Mouse (Mus musculus) 3T3-L1 (cell line): Measurements from ENCODE around the gene Ak8.

Experiments used
- DNase-seq: peaks from one replicate; pipeline ENCODE4 v3.0.0-alpha.2; 2015; ENCODE audit warnings: low read depth, low spot score

Ak8 gene

DNA sequence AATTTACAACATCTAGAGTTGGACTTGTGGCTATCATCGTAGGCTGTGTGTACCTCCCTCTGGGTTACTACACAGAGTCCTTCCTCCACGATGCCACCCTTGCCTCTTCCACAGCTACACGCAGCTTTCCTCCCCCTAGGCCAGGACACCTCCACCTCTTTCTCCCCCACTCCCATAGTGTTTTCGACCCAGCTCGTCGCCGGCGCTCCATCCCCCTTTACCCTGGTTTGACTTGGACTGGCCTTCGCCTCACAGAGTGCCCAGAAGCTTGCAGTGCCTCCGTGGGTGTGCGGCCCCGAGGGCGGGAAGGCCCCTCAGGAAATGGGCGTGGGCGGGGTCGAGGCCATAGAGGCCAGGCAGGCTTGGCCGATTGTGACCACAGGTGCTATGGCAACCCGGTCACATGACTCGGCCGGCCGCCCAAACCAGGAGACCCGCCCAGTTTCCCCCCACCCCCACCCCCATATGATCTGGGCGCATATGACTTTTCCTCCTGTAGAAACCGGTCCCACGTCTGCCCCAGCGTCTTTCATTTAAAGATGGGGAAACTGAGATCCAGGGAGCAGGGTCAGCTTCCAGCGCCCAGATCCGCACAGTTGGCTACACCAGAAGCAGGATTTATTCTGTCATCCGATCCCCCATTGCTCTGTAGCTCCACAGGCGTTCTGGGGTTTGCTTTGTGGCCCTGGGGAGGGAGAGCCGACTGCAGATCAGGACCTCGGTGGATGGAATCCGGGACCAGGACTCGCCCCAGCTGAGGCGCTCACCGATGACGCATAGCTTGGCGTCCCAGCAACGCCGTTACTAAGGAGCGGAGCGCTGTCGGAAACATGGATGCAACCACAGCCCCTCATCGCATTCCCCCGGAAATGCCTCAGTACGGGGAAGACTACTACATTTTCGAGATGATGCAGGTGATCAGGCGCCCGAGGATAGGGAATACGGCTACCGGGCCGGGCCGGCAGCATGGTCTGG lies at the start of gene Ak8, which contains the start of gene Spaca9:
Ak8 (plus strand) TSS at position 804 of the 975 bp plus-strand sequence.
Spaca9 (minus strand) TSS at position 367 of the 975 bp plus-strand sequence.
- DNase-seq = peak; percentile 83

DNA sequence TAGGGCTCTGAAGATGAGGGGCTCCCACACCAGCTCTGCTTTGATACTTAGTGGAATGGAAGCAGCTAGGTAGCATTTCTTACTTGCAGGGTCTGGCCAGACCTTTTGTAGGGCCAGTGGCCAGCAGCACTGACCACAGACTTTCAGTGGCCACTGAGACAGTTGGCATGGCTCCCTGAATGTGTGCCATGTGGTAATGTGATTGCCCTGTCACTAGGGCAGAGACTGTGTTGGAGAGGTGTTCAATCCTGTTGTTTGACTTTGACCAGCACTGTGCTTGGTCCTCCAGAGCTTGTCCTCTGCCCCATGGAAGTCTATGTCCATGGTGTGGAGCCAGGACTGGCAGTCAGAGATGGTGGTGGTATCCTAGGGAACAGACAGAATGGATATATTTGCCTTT lies 49.4 kb upstream of the Ak8 start:
- peak; percentile 31 for DNase-seq

DNA sequence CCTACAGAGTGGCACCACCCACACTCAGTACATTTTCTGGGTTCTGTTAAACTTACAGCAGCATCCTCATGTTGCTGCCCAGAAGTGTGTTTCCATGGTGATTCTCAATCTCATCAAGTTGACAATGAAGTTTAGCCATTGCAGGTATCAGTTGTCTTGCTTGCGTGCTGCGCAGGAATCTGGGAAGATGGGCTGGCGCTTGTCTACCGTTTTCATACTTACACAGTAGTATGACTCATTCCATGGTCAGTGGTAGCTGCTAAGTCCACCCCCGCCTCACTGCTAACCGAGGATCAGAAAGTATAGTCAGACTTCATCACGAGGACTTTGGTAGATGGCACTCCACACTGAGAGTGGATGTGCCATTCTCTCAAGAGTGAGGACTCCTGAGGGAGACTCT lies 46.6 kb upstream of the Ak8 start:
- DNase-seq = no peak

DNA sequence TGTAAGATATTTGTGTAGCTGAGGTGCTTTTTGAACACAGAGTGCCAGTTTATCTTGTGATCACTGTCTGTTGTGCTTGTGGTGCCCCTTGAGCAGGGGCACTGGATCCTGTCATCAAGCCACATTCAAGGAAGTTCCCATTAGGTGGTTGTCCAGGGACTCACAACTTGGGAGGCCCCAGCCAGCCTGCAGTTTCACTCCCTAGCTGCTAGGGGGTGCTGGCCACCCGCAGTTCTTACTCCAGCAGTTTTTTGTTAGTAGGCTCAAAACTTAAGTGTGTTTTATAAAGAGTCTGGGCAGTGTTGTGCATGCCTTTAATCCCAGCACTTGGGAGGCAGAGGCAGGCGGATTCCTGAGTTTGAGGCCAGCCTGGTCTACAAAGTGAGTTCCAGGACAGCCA lies 45.7 kb upstream of the Ak8 start:
- peak; percentile 44 for DNase-seq

DNA sequence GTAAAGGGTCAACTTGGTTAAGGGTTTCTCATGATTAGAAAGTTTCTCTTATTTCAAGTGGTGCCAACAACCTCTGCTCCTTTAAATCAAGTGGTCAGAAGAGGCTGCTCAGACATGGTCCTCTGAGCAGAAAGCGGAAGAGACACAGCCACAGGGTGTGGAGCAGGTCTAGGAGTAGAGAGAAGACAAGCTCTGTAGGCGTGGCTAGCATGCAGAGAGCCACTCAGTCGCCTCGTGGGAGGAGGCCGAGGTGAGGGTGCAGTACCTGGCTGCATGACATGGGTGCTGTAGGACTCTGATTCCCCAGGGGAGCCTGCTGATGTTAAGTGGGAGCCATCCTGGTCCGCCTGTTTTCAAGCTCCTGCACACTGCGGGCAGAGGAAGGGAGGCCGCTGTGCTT lies 43.7 kb upstream of the Ak8 start:
- DNase-seq = no peak

DNA sequence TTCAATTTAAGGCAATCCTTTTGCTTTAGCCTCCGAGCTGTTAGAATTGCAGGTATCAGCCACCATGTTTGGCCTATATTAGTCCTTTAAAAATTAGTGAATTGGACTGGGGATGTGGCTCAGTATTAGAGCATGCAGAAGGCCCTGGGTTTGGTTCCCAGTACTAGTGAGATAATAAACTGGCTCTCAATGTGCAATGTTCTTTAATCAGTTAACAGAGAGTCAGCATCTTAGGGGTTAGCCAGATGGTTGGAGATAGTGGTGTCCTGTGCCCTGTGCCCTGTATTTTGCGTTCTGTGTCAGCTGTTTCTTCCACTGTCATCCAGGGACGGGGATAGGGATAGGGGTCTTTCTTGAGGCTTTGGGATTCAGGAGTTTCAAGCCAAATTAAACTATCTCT lies 37.1 kb upstream of the Ak8 start:
- no peak for DNase-seq

DNA sequence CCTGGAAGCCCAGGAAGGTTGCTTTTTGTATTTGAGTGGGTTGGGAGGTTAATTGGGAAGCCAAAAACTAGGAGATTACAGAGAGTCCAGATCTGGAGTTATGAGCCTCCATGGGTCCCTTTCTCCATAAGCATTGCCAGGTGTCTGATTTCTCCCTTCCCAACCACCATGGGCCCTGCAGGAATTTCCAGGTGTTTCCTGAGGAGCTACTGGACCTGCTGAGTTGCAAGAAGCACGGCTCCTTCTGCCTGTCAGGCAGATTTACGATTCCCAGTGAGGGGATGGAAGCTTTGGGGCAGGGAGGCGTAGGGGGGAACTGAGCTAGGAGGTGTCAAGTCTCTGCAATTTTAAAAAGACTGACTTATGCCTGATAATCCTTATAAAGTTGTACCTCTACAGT lies 34.1 kb upstream of the Ak8 start:
- no peak for DNase-seq

DNA sequence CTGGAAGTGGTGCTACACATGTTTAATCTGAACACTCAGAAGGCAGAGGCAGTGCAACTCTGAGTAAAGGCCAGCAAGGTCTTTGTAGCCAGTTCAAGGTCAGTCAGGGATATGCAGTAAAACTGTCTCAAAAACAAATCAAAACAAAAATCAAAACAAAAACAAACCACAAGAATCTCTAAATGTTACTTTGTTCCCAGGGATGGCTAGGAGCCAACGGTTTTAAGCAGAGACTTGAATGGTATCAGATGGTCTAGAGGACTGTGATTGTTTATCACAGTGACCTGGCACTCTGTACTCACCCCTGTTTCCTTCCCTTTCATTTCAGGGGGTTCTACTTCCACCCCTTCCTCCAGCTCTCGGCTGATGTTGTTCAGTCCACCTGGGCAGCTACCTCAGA lies 28.5 kb upstream of the Ak8 start:
- DNase-seq = no peak

DNA sequence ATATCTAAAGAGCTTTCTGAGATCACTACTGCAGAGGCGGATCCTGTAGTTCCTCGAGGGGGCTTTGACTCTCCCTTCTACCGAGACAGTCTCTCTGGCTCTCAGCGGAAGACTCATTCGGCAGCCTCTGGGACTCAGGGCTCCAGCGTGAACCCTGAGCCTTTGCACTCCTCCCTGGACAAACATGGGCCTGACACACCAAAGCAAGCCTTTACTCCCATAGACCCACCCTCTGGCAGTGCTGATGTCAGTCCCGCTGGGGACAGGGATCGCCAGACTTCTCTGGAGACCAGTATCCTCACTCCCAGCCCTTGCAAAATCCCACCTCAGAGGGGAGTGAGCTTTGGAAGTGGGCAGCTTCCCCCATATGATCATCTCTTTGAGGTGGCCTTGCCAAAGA lies 24.0 kb upstream of the Ak8 start:
- no peak for DNase-seq

DNA sequence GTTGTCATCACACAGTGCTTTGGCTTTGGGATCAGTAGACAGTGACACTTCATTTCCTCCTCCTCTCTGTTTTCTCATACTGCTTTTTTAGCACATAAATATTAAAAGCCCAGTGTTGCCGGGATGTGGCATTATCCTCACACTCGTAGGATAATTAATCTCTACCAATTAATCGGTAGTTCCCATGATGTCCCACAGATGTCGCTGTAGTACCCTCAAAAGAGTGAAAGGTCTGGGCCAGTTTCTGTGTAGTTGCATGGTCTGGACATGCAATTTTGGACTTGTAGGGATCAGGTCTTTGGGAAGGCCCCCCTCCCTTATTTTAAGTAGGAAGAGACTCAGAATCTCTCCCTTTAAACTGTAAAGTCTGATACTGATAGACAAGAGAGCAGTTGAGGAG lies 19.3 kb upstream of the Ak8 start:
- peak; percentile 49 for DNase-seq

DNA sequence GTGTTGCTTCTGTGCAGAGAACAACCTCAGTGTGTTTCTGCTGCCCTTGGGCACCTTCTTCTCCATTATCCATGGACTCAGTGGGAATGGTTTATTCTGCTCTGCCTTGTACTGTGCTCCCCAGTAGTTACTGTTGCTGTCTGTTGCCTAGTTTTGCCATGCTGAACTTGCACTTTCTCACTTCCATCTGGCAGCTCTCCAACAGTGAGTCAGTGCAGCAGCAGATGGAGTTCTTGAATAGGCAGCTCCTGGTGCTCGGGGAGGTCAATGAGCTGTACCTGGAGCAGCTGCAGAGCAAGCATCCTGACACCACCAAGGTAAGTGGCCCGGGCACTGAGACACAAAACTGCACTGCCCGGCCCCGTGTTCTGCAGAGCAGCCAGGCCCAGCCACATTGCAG lies 18.2 kb upstream of the Ak8 start:
- peak; percentile 85 for DNase-seq

DNA sequence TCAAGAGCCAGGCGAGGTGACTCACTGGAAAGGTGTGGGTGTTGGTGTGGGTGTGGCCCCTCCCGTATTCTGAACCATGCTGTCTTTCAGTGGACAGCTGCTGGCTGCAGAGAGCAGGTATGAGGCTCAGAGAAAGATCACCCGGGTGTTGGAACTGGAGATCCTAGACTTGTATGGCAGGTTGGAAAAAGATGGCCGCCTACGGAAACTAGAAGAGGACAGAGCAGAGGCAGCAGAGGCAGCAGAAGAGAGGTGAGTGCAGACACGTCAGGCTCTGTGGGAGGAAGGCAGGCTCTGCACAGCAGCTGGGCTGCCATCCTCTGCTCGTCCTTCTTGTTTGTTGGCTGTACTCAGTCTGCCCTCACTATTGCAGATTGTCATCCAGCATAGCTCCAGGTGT lies 14.1 kb upstream of the Ak8 start:
- no peak for DNase-seq

DNA sequence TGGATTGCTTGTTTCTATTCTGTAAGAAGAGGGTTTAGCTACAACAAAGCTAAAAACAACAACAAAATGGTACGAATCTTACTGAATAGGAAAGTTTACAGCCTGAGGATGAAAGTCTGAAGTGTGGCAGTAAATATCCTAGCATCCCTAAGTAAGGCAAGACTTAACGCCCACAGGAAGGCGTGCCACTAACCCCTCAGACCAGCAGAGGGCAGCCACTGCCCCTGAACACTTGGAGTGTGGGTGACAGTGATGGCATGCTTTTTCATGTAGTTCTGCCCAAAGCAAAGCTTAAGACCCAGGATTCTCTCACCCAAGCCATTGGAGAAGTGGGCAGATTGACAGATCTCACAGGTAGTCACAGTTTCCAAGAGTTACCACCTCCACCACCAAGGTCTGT lies 11.5 kb upstream of the Ak8 start:
- peak; percentile 61 for DNase-seq

DNA sequence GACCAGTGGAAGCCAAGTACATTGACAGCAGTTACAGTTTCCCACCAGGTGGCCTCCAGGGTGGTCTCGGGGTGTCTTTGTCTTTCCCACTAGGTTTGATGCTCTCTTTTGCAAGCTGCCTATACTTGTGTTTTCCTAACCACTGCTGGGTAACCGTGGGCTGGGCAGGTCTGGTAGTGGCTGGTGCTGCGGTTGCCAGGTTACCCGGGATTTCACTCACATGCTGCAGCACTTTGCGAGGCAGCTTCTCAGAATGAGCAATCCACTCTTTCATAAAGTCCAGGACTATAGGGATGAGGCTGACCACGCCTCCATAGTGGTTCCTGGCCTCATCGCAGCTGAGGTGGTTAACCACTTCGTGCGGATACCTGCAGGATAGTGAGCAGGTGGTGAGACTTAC lies 7.3 kb upstream of the Ak8 start:
- DNase-seq = no peak

DNA sequence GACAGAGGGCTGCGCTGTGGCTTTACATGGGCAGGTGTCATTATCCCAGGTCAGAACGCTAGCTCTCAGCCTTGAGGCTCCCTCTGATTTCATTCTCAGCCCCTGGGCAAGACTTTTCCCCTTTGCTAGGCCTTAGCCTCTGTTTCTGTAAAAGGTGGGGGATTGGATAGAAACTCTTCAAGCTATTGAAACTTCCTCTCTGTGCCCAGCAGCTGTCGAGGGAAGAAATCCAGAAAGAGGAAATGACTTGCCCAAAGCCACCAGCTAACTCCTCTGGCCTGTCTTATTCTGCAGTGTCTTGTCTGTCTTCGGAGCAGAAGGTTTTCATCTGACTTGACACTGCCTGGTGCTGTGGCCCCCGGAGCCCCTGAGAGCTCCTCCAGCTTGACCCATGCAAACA lies 1.4 kb upstream of the Ak8 start:
- DNase-seq = no peak

DNA sequence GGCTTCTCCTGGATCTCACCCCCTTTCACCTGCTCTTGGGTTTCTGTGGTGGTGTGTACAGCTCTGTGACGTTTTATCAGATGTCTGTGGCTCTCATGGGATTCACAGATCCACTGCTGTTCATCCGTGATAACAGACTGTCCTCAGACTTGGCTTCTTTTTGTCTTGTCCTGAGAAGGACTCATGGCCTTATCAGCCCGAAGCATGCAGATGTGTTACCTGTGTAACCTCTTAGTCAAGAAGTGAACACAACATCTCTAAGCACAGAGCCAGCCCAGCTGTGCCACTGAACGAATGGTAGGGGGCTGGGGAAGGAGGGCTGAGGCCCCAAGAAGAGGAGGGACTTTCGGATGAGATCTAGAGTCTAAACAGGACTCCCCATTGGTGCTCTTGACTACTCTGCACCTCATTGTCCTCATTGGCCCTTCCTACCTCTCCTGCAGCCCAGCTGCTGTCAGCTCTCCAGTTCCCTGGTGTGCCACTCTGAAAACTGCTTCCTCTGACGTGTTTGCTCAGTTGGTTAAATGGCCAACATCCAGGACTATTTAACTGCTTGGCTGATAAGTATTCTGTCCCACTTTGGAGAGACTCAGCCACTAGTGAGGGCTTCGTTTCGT lies 1.8 kb downstream of the Ak8 start:
- no peak for DNase-seq

DNA sequence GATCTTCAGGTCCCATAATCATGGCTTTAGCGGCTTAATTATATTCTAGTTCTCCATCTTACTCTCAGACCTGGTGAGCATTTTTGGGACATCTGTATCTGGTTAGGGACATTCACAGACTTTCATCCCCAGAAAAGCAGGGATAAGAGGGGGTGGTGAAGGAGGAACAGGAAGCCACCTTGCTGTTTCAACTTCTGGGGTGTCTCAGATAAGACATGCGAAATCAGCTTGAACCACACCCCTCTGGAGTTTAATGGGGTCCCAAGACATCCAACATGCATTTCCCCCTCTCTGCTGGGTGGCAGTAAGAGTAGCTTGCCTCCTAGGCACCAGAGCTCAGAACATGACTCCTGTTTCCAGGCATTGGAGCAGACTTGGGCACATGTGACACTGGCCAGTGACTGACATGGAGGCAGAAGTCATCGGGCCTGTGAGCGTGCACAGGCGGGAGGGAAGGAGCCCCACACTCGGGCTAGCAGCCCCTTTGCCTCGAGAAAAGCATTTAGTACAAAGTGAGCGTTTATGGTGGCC lies 6.2 kb downstream of the Ak8 start:
- no peak for DNase-seq

DNA sequence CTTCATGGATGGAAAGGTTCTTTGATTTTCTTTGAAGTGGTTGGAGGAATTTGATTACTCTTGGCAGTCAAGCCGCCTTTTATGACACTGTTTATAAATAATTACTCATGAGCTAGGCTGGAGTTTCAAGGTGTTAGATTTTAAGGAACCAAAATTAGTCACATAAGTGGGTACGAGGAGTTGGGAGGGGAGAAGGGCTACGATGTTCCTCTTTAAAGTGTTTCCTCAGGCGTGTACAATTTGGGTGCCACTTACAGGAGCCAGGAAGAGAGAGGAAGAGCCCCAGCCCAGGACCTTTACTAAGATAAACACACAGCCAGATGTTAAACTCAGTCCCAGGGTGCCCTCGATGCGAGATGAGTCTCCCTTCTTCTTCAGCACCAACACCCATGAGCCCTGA lies 6.8 kb downstream of the Ak8 start:
- no peak for DNase-seq

DNA sequence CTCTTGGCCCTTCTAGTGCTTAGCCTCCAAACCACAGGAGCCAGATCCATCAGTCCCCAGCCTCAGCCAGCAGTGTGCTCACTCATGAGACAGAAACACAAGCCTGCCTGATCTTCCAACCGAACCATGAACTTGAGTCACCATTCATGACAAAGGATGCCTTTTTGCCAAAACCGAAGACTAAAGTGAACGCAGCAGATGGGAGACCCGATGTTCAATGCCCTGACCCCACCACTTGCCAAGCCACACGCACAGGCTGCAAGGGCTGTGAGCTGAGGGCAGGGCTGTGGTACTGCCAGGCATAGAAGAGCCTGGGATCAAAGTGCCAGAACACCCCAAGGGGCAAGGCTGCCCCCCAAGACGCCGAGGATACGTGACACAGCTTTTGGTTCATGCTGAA lies 13.1 kb downstream of the Ak8 start:
- no peak for DNase-seq

DNA sequence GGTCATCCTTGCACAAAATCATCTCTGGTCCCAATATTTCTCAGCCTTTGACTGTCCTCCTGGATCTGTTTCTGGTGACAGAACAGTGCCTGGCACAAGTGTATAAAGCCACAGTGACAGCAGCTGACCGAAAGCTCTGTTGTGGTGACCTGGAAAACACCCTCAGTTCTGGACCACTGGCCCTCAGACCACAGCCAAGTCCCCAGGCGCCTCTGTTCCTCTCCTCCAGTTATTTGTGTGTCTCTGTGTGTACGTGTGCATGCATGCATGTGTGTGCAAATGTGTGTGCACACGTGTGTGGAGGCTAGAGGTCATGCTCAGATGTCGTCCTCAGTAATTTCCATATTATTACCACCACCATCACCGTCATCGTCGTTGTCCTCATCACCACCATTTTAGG lies 22.5 kb downstream of the Ak8 start:
- DNase-seq = no peak

DNA sequence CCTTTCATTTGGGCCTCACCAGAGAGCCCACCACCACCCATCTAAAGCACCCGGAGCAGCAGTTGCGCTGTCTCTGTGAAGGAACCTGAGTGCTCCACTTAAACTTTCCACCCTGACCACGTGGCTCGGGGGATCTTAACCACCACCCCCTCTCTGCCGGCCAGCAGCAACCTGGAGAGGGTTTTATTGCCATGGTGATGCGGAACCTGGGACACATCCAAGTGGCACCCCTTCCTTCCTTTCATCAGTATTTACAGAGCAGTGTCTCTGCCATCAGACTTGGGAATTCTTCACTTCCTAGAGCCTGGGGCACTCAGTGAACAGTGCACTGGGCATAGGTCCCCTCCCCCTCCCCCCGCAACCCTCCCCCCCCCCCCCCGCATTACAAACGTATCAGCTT lies 23.9 kb downstream of the Ak8 start:
- no peak for DNase-seq

DNA sequence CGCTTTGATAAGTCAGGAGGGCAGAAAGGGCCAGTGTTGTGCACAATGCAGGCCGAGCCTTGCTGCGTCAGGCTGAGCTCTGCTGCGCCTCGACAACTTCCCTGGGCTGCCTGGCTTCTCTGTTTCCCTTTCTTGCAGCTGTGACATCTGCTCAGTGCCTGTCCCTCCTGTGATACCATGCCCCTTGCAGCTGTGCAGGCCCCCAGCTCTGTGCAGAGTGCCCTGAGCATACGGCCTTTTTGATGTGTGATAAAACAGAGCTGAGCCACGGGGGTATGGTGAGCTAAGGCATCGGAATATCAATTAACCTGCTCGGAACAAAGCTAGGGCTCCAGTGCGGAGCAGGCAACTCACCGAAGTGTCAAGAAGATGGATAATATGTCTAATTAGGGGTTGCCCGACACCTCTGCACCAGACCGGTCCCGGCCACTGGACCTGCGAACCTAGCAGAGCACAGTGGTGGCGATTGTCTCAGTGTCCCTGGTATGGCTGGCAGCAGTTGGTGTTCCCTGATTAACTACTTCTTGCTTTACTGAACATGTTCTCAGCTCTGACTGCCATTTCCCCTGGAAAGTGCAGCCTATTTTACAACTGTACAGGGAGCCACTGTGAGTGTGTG lies 27.9 kb downstream of the Ak8 start:
- no peak for DNase-seq
